Comparison of ENCODE assay signal across 8 mouse cellular contexts in genomic region chr17:66479813-66480490, GRCm38 (mm10). TPM values are rescaled to one million over a fixed set of nuclear protein-coding genes. Genes with fewer than 3 reads are reported as not detected.
DNase-seq lines count a peak whose midpoint lies in the region; ATAC-seq lines count a peak whose summit lies in the region.

No protein-coding gene starts in this region.

- no peaks in the 10 kb centered on the region for H3K9me3 ChIP-seq in forebrain, embryonic 12.5 days
- no peaks in the 10 kb centered on the region for H3K9me3 ChIP-seq in intestine, embryonic 16.5 days (ENCODE audit: control insufficient read depth, low read length)
- no peaks in the 10 kb centered on the region for H3K9me3 ChIP-seq in neural tube, embryonic 12.5 days

- H3K4me3 ChIP-seq in forebrain, embryonic 12.5 days (replicated peaks), result peak overlapping the region; percentile 24
- peak overlapping the region; percentile 3; the same call in 1 of the 2 replicates for H3K4me3 ChIP-seq in intestine, embryonic 16.5 days (ENCODE audit: low read length)
- H3K4me3 ChIP-seq in neural tube, embryonic 12.5 days, result no peak overlapping the region

- peak; percentile 94 for DNase-seq in heart, adult 11 months
- no peak for DNase-seq in heart, adult 8-10 months (ENCODE audit: low spot score)
- DNase-seq in Muller cell, postnatal 12 days (ENCODE audit: inconsistent ontology term), result no peak
- no peak for DNase-seq in gastrocnemius, postnatal 25 days
- no peak for DNase-seq in left cerebral cortex, adult 8-10 months (ENCODE audit: low spot score in 2 of 2)

- H3K9ac ChIP-seq in forebrain, embryonic 12.5 days, result peak overlapping the region; percentile 12
- no peak overlapping the region for H3K9ac ChIP-seq in intestine, embryonic 16.5 days (ENCODE audit: low read depth, low read length)
- H3K9ac ChIP-seq in neural tube, embryonic 12.5 days, result peak overlapping the region; percentile 34; the same call in 1 of the 2 replicates

- H3K27ac ChIP-seq in forebrain, embryonic 12.5 days, result peak overlapping the region; percentile 93
- H3K27ac ChIP-seq in intestine, embryonic 16.5 days (ENCODE audit: low read length), result no peak overlapping the region
- peak overlapping the region; percentile 67 for H3K27ac ChIP-seq in neural tube, embryonic 12.5 days

- peaks cover 42% of the 10 kb centered on the region for H3K4me1 ChIP-seq in forebrain, embryonic 12.5 days
- H3K4me1 ChIP-seq in intestine, embryonic 16.5 days (ENCODE audit: control insufficient read depth, insufficient read depth, low read length), result no peaks in the 10 kb centered on the region
- peaks cover 24% of the 10 kb centered on the region for H3K4me1 ChIP-seq in neural tube, embryonic 12.5 days

- H3K27me3 ChIP-seq in forebrain, embryonic 12.5 days, result peaks cover 10% of the 10 kb centered on the region; the same call in 1 of the 2 replicates
- H3K27me3 ChIP-seq in intestine, embryonic 16.5 days (replicated peaks; ENCODE audit: control insufficient read depth, insufficient read depth, low read length), result no peaks in the 10 kb centered on the region
- H3K27me3 ChIP-seq in neural tube, embryonic 12.5 days (replicated peaks), result no peaks in the 10 kb centered on the region

- WGBS in forebrain, embryonic 12.5 days, result 2% methylated on average over 21 of the region's 21 CpGs
- WGBS in intestine, embryonic 16.5 days, result 24% methylated on average over 21 of the region's 21 CpGs
- WGBS in neural tube, embryonic 12.5 days, result 3% methylated on average over 21 of the region's 21 CpGs

- H3K4me2 ChIP-seq in forebrain, embryonic 12.5 days, result peak overlapping the region; percentile 49
- H3K4me2 ChIP-seq in intestine, embryonic 16.5 days (ENCODE audit: low read depth, low read length), result peak overlapping the region; percentile 37
- H3K4me2 ChIP-seq in neural tube, embryonic 12.5 days (replicated peaks), result peak overlapping the region; percentile 48

- ATAC-seq in forebrain, embryonic 12.5 days (ENCODE audit: low FRiP score), result peak; percentile 92
- ATAC-seq in intestine, embryonic 16.5 days, result peak; percentile 40; the same call in 1 of the 2 replicates
- ATAC-seq in neural tube, embryonic 12.5 days (ENCODE audit: low FRiP score, low read depth), result peak; percentile 94

- H3K36me3 ChIP-seq in forebrain, embryonic 12.5 days (replicated peaks), result no peaks in the 10 kb centered on the region
- no peaks in the 10 kb centered on the region for H3K36me3 ChIP-seq in intestine, embryonic 16.5 days (ENCODE audit: control insufficient read depth, insufficient read depth, low read length)
- H3K36me3 ChIP-seq in neural tube, embryonic 12.5 days, result no peaks in the 10 kb centered on the region

RNA-seq across cellular contexts. Expression of gene Mtcl1, which starts 30.4 kb away (rescaled TPM):
- 1 to 10 TPM; 4.4 to 6.8 (median 5.3) TPM for total RNA-seq in heart, adult 8-10 months (2022)
- polyA plus RNA-seq in forebrain, embryonic 12.5 days (2016; fragmentation: Nextera tagmentation; extraction: Ambion mirVana), result 43.0 and 49.3 TPM in 2 replicates
- 4.0 and 4.1 TPM in 2 replicates for polyA plus RNA-seq in intestine, embryonic 16.5 days (2015; fragmentation: Nextera tagmentation; extraction: Ambion mirVana)
- polyA plus RNA-seq in neural tube, embryonic 12.5 days (2016; fragmentation: Nextera tagmentation; extraction: Ambion mirVana), result 35.0 and 38.6 TPM in 2 replicates
- total RNA-seq in gastrocnemius, postnatal 25 days (2021), result 1 to 10 TPM; 6.0 to 6.3 TPM
- total RNA-seq in left cerebral cortex, adult 8-10 months (2022), result 100 to 1,000 TPM; 111 to 123 (median 120) TPM

RNA-seq across cellular contexts. Expression of gene Rab12, which starts 39.6 kb away (rescaled TPM):
- total RNA-seq in heart, adult 8-10 months (2022), result 100 to 1,000 TPM; 219 to 237 (median 230) TPM
- 51.6 and 56.5 TPM in 2 replicates for polyA plus RNA-seq in forebrain, embryonic 12.5 days (2016; fragmentation: Nextera tagmentation; extraction: Ambion mirVana)
- 5.2 and 6.1 TPM in 2 replicates for polyA plus RNA-seq in intestine, embryonic 16.5 days (2015; fragmentation: Nextera tagmentation; extraction: Ambion mirVana)
- polyA plus RNA-seq in neural tube, embryonic 12.5 days (2016; fragmentation: Nextera tagmentation; extraction: Ambion mirVana), result 51.3 and 55.9 TPM in 2 replicates
- total RNA-seq in gastrocnemius, postnatal 25 days (2021), result 100 to 1,000 TPM; 131 to 163 TPM
- 100 to 1,000 TPM; 110 to 126 (median 118) TPM for total RNA-seq in left cerebral cortex, adult 8-10 months (2022)

Comparison
In these comparisons a context has a peak if more than half of its experiments do, and no peak if none do; other contexts are left out.
1. ATAC-seq: peak in every context shown above with its lines; median percentile 94 in neural tube, embryonic 12.5 days; 92 in forebrain, embryonic 12.5 days; 40 in intestine, embryonic 16.5 days.
2. RNA of gene Mtcl1, which starts 30.4 kb away (total RNA-seq): 111 to 123 TPM in left cerebral cortex, adult 8-10 months; 6.0 to 6.3 TPM in gastrocnemius, postnatal 25 days and 4.4 to 6.8 TPM in heart, adult 8-10 months; every median in the first group is over 10 times any median in the second.
3. Peak in every context shown above with its lines, with median percentiles within 50 percentile points of each other: H3K4me2 ChIP-seq.